ENCODE assay signal across 10 mouse cellular contexts in the genomic region with DNA sequence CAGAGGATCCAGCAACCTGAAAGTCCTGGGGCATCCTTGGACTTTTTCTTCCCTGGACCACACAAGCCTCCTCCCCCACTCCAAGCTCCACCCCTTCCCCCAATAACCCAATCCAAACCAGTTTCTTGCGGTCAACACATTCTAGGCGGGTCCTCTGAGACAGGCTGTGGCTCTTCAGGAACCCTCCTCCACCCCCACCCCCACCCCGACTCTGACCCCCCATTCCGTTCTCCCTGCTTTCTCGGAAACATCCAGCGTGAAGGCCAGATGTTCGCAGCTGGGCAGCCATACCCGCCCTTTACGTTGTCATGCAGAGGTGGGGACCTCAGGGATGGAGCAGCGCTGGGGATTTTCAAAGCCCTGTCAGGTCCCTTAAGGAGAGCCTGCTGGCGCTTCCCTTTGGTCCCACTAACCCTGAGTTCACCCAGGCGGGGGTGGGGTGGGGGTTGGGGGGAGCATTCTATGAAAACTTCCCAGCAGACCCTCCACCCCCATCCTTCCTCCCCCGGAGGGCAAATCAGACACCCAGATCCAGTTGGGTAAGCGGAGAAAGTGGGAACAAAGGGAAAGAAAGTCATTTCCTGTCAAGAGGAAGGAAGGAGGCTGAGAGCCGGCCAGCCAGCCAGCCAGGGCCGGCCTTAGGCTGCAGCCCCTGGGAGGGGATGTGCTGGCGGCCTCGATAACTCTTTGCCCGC. TPM values are rescaled to one million over a fixed set of nuclear protein-coding genes. Genes with fewer than 3 reads are reported as not detected.
A peak's percentile ranks its signal among the peaks of the same experiment; 100 is the strongest.
DNase-seq lines count a peak whose midpoint lies in the region; ATAC-seq and TF ChIP-seq lines count a peak whose summit lies in the region.
"Had no signal": no experiment of that assay in that cellular context is flagged by ENCODE, and none has a peak within 500 bp of the region (broad histone marks: within the 10 kb centered on the region; RNA-seq: fewer than 3 reads in every experiment).

No protein-coding gene starts in this region.

- H3K9me3 ChIP-seq in E14TG2a.4 (ENCODE audit: low read length), result no peaks in the 10 kb centered on the region
- H3K9me3 ChIP-seq in embryonic facial prominence, embryonic 15.5 days (replicated peaks), result no peaks in the 10 kb centered on the region
- H3K9me3 ChIP-seq in hindbrain, embryonic 12.5 days (replicated peaks), result no peaks in the 10 kb centered on the region
- H3K9me3 ChIP-seq in liver, postnatal 0 days (ENCODE audit: low read length), result no peaks in the 10 kb centered on the region

- H3K4me1 ChIP-seq in E14TG2a.4 (replicated peaks; ENCODE audit: low read depth, low read length), result peaks cover 80% of the 10 kb centered on the region
- H3K4me1 ChIP-seq in embryonic facial prominence, embryonic 15.5 days, result peaks cover 39% of the 10 kb centered on the region
- peaks cover 21% of the 10 kb centered on the region for H3K4me1 ChIP-seq in hindbrain, embryonic 12.5 days
- H3K4me1 ChIP-seq in liver, postnatal 0 days (ENCODE audit: insufficient read depth), result peaks cover 11% of the 10 kb centered on the region
- no peaks in the 10 kb centered on the region for H3K4me1 ChIP-seq in cerebellum, adult 2 months (ENCODE audit: control insufficient read depth, insufficient read depth, low read length)

- no peaks in the 10 kb centered on the region for H3K27me3 ChIP-seq in E14TG2a.4 (ENCODE audit: insufficient read depth, low read length)
- no peaks in the 10 kb centered on the region for H3K27me3 ChIP-seq in embryonic facial prominence, embryonic 15.5 days
- peaks cover 32% of the 10 kb centered on the region for H3K27me3 ChIP-seq in hindbrain, embryonic 12.5 days
- H3K27me3 ChIP-seq in liver, postnatal 0 days (ENCODE audit: insufficient read depth, low read length), result peaks cover 21% of the 10 kb centered on the region
- peaks cover 2% of the 10 kb centered on the region; the same call in 1 of the 2 replicates for H3K27me3 ChIP-seq in cerebellum, adult 2 months (ENCODE audit: control insufficient read depth, insufficient read depth, low read length)
- H3K27me3 ChIP-seq: Patski had no signal

- H3K36me3 ChIP-seq in E14TG2a.4 (ENCODE audit: insufficient read depth, low read length), result peaks cover 40% of the 10 kb centered on the region
- peaks cover 15% of the 10 kb centered on the region; the same call in 1 of the 2 replicates for H3K36me3 ChIP-seq in embryonic facial prominence, embryonic 15.5 days
- peaks cover 3% of the 10 kb centered on the region; the same call in 1 of the 2 replicates for H3K36me3 ChIP-seq in hindbrain, embryonic 12.5 days
- H3K36me3 ChIP-seq in liver, postnatal 0 days (replicated peaks; ENCODE audit: insufficient read depth, low read length), result no peaks in the 10 kb centered on the region

- DNase-seq in liver, postnatal 0 days, result no peak
- DNase-seq in retina, postnatal 1 day, result peak; percentile 44
- DNase-seq in layer of hippocampus, adult 2 months (ENCODE audit: low spot score in 2 of 2), result no peak
- no peak for DNase-seq in frontal cortex, postnatal 25 days (ENCODE audit: low spot score in 2 of 2)
- no peak for DNase-seq in cerebellum, adult 2 months

- TF ChIP-seq CTCF in E14TG2a.4 (conservative IDR thresholded peaks at IDR 0.05; ENCODE audit: low read length), result no peak
- TF ChIP-seq CTCF in liver, postnatal 0 days (IDR thresholded peaks at IDR 0.05; ENCODE audit: low read depth), result no peak
- no peak for TF ChIP-seq CTCF in layer of hippocampus, adult 2 months (conservative IDR thresholded peaks at IDR 0.05)
- no peak for TF ChIP-seq CTCF in cerebellum, adult 2 months (IDR thresholded peaks at IDR 0.05; ENCODE audit: borderline replicate concordance, insufficient read depth, low read depth, low read length)

- peak overlapping the region; percentile 18 for H3K9ac ChIP-seq in embryonic facial prominence, embryonic 15.5 days
- H3K9ac ChIP-seq in hindbrain, embryonic 12.5 days, result peak overlapping the region; percentile 70
- peak overlapping the region; percentile 50; the same call in 1 of the 2 replicates for H3K9ac ChIP-seq in liver, postnatal 0 days (replicated peaks)
- H3K9ac ChIP-seq: liver, embryonic 14.5 days had no signal

- peak overlapping the region; percentile 71 for H3K27ac ChIP-seq in embryonic facial prominence, embryonic 15.5 days (replicated peaks)
- peak overlapping the region; percentile 62; the same call in 1 of the 2 replicates for H3K27ac ChIP-seq in hindbrain, embryonic 12.5 days
- 0 out of 2 replicates have a peak overlapping the region, but pooled peaks have one; percentile 11 for H3K27ac ChIP-seq in liver, postnatal 0 days (ENCODE audit: low read depth)
- H3K27ac ChIP-seq in layer of hippocampus, adult 2 months, result no peak overlapping the region
- no peak overlapping the region for H3K27ac ChIP-seq in cerebellum, adult 2 months (ENCODE audit: insufficient read depth, low read length)
- H3K27ac ChIP-seq: liver, embryonic 14.5 days had no signal

- ATAC-seq in embryonic facial prominence, embryonic 15.5 days (ENCODE audit: insufficient number of reproducible peaks, low FRiP score, low TSS enrichment, low read depth), result peak; percentile 21; the same call in 1 of the 2 replicates
- 0 out of 2 replicates have a peak, but pooled peaks have one; percentile 14 for ATAC-seq in hindbrain, embryonic 12.5 days (ENCODE audit: low FRiP score)
- ATAC-seq in liver, postnatal 0 days, result peak; percentile 30; the same call in 1 of the 2 replicates

- H3K4me2 ChIP-seq in embryonic facial prominence, embryonic 15.5 days (replicated peaks), result peak overlapping the region; percentile 96
- peak overlapping the region; percentile 79 for H3K4me2 ChIP-seq in hindbrain, embryonic 12.5 days (replicated peaks)
- peak overlapping the region; percentile 73 for H3K4me2 ChIP-seq in liver, postnatal 0 days (ENCODE audit: low read depth, low read length)

- TF ChIP-seq POLR2A in cerebellum, adult 2 months (IDR thresholded peaks at IDR 0.05; ENCODE audit: borderline replicate concordance, insufficient read depth, low read length), result no peak

- H3K4me3 ChIP-seq in E14TG2a.4 (replicated peaks; ENCODE audit: low read length), result peak overlapping the region; percentile 96
- H3K4me3 ChIP-seq in embryonic facial prominence, embryonic 15.5 days (replicated peaks), result peak overlapping the region; percentile 65
- peak overlapping the region; percentile 52 for H3K4me3 ChIP-seq in hindbrain, embryonic 12.5 days
- H3K4me3 ChIP-seq in liver, postnatal 0 days (ENCODE audit: low read depth, low read length), result peak overlapping the region; percentile 41
- H3K4me3 ChIP-seq in layer of hippocampus, adult 2 months, result no peak overlapping the region; the same call in 1 of the 2 replicates
- no peak overlapping the region for H3K4me3 ChIP-seq in cerebellum, adult 2 months (replicated peaks; ENCODE audit: insufficient read depth, low read depth, low read length)

- 2% methylated on average over 18 of the region's 19 CpGs for WGBS in embryonic facial prominence, embryonic 15.5 days
- 2% methylated on average over 19 of the region's 19 CpGs for WGBS in hindbrain, embryonic 12.5 days
- WGBS in liver, postnatal 0 days (ENCODE audit: insufficient replicate concordance), result 3% methylated on average over 19 of the region's 19 CpGs
- 14% methylated on average over 19 of the region's 19 CpGs for WGBS in cerebellum, adult 2 months

- TF ChIP-seq EP300 in liver, postnatal 0 days (IDR thresholded peaks at IDR 0.05; ENCODE audit: low read depth), result no peak

RNA-seq across cellular contexts. Expression of a gene that starts 7.5 kb away (rescaled TPM):
- polyA plus RNA-seq in embryonic facial prominence, embryonic 15.5 days (2015; fragmentation: Nextera tagmentation; extraction: Ambion mirVana), result 30.8 and 32.3 TPM in 2 replicates
- polyA plus RNA-seq in hindbrain, embryonic 12.5 days (2016; fragmentation: Nextera tagmentation; extraction: Ambion mirVana), result 49.1 and 57.9 TPM in 2 replicates
- polyA plus RNA-seq in liver, postnatal 0 days (2015; fragmentation: Nextera tagmentation; extraction: Ambion mirVana), result 1.5 and 1.8 TPM in 2 replicates
- total RNA-seq in layer of hippocampus, adult 2 months (2021), result under 1 TPM; 0.47 to 0.90 TPM
- 2.3 and 2.6 TPM in 2 replicates for polyA plus RNA-seq in cerebellum, adult 2 months (2012; rRNA removed)

RNA-seq across cellular contexts. Expression of a gene that starts 20.1 kb away (rescaled TPM):
- polyA plus RNA-seq in embryonic facial prominence, embryonic 15.5 days (2015; fragmentation: Nextera tagmentation; extraction: Ambion mirVana), result 0.48 and 0.62 TPM in 2 replicates
- polyA plus RNA-seq in hindbrain, embryonic 12.5 days (2016; fragmentation: Nextera tagmentation; extraction: Ambion mirVana), result 0.29 and 0.50 TPM in 2 replicates
- polyA plus RNA-seq in liver, postnatal 0 days (2015; fragmentation: Nextera tagmentation; extraction: Ambion mirVana), result 17.3 and 17.8 TPM in 2 replicates
- total RNA-seq in layer of hippocampus, adult 2 months (2021), result under 1 TPM; 0.37 to 0.56 TPM
- 0.57 and 0.73 TPM in 2 replicates for polyA plus RNA-seq in cerebellum, adult 2 months (2012; rRNA removed)

RNA-seq across cellular contexts. Expression of a gene that starts 25.3 kb away (rescaled TPM):
- 0.05 TPM in 1 of 2 replicates, not detected in the other for polyA plus RNA-seq in embryonic facial prominence, embryonic 15.5 days (2015; fragmentation: Nextera tagmentation; extraction: Ambion mirVana)
- not detected in 2 replicates for polyA plus RNA-seq in hindbrain, embryonic 12.5 days (2016; fragmentation: Nextera tagmentation; extraction: Ambion mirVana)
- polyA plus RNA-seq in liver, postnatal 0 days (2015; fragmentation: Nextera tagmentation; extraction: Ambion mirVana), result 0.40 and 0.76 TPM in 2 replicates
- 1 to 10 TPM; 1.6 to 3.6 TPM for total RNA-seq in layer of hippocampus, adult 2 months (2021)
- 7.7 and 9.5 TPM in 2 replicates for polyA plus RNA-seq in cerebellum, adult 2 months (2012; rRNA removed)

RNA-seq across cellular contexts. Expression of a gene that starts 59.9 kb away (rescaled TPM):
- 10.8 and 10.9 TPM in 2 replicates for polyA plus RNA-seq in embryonic facial prominence, embryonic 15.5 days (2015; fragmentation: Nextera tagmentation; extraction: Ambion mirVana)
- polyA plus RNA-seq in hindbrain, embryonic 12.5 days (2016; fragmentation: Nextera tagmentation; extraction: Ambion mirVana), result 21.7 and 23.7 TPM in 2 replicates
- polyA plus RNA-seq in liver, postnatal 0 days (2015; fragmentation: Nextera tagmentation; extraction: Ambion mirVana), result 2.3 and 3.0 TPM in 2 replicates
- total RNA-seq in layer of hippocampus, adult 2 months (2021), result 10 to 100 TPM; 56.0 to 68.1 TPM
- 16.6 and 18.6 TPM in 2 replicates for polyA plus RNA-seq in cerebellum, adult 2 months (2012; rRNA removed)

Comparison
In these comparisons a context has a peak if more than half of its experiments do, and no peak if none do; other contexts are left out.
1. H3K4me3 ChIP-seq: peak in E14TG2a.4 (single experiment), embryonic facial prominence, embryonic 15.5 days (single experiment), hindbrain, embryonic 12.5 days (single experiment) and liver, postnatal 0 days (single experiment); none in layer of hippocampus, adult 2 months (single experiment) and cerebellum, adult 2 months (single experiment).
2. H3K27ac ChIP-seq: peak in embryonic facial prominence, embryonic 15.5 days (single experiment), hindbrain, embryonic 12.5 days (single experiment) and liver, postnatal 0 days (single experiment); none in layer of hippocampus, adult 2 months (single experiment) and cerebellum, adult 2 months (single experiment).
3. H3K9ac ChIP-seq: peak in every context shown above with its lines; median percentile 70 in hindbrain, embryonic 12.5 days; 50 in liver, postnatal 0 days; 18 in embryonic facial prominence, embryonic 15.5 days.
4. RNA of a gene that starts 20.1 kb away (polyA plus RNA-seq): 17.3 to 17.8 TPM in liver, postnatal 0 days; 0.57 to 0.73 TPM in cerebellum, adult 2 months, 0.29 to 0.50 TPM in hindbrain, embryonic 12.5 days and 0.48 to 0.62 TPM in embryonic facial prominence, embryonic 15.5 days; every median in the first group is over 10 times any median in the second.
5. Peak in every context shown above with its lines, with median percentiles within 50 percentile points of each other: ATAC-seq and H3K4me2 ChIP-seq.